Mouse (Mus musculus) limb, embryonic 12.5 days (tissue): ENCODE measurements at regions not wholly inside any gene's neighbourhood (a gene's known extent, or its start where the extent isn't known, plus 50 kb on each side); places are given as distances from the start of the nearest gene placed in this dataset.

Experiments
- ATAC-seq: fragments of 200-750 bp; cut with Nextera tagmentation; 2 replicates; pipeline ENCODE4 v1.8.0; 2017; ENCODE audit warnings: low read depth, moderate TSS enrichment; ENCODE audit not compliant: insufficient number of reproducible peaks, insufficient read depth, low FRiP score, low TSS enrichment
- H3K27ac ChIP-seq: fragments of 300-500 bp; sonication (generic); 2 replicates; pipeline ENCODE4 v1.5.1; 2016; ENCODE audit warnings: mild to moderate bottlenecking, moderate library complexity
- H3K27me3 ChIP-seq: fragments of 300-500 bp; sonication (generic); 2 replicates; pipeline ENCODE4 v1.6.1; 2016; ENCODE audit warnings: mild to moderate bottlenecking, moderate library complexity
- H3K36me3 ChIP-seq: fragments of 300-500 bp; sonication (generic); 2 replicates; pipeline ENCODE4 v1.6.1; 2016; ENCODE audit warnings: mild to moderate bottlenecking, moderate library complexity
- H3K4me1 ChIP-seq: fragments of 300-500 bp; sonication (generic); replicated peaks from 2 replicates; pipeline ENCODE4 v1.6.1; 2016
- H3K4me2 ChIP-seq: fragments of 300-500 bp; sonication (generic); 2 replicates; pipeline ENCODE4 v1.6.1; 2016; ENCODE audit warnings: mild to moderate bottlenecking, moderate library complexity
- H3K4me3 ChIP-seq: fragments of 300-500 bp; sonication (generic); replicated peaks from 2 replicates; pipeline ENCODE4 v1.5.1; 2016; ENCODE audit warnings: mild to moderate bottlenecking
- H3K9ac ChIP-seq: fragments of 300-500 bp; sonication (generic); replicated peaks from 2 replicates; pipeline ENCODE4 v1.6.1; 2016; ENCODE audit warnings: mild to moderate bottlenecking, moderate library complexity
- H3K9me3 ChIP-seq: fragments of 300-500 bp; sonication (generic); 2 replicates; pipeline ENCODE4 v1.6.1; 2016; ENCODE audit warnings: mild to moderate bottlenecking, moderate library complexity
- WGBS: fragments of 180-500 bp; shearing (Covaris S2); methylation state at CpG from one replicate; pipeline ENCODE4 v1.1.7; 2016; 5-methylcytosine and 5-hydroxymethylcytosine counted together

- no peaks in the 10 kb centered on the region for H3K4me1 ChIP-seq
- H3K27ac ChIP-seq, result no peak overlapping the region
- no peak overlapping the region for H3K9ac ChIP-seq
- H3K4me2 ChIP-seq, result no peak overlapping the region
- no peaks in the 10 kb centered on the region for H3K9me3 ChIP-seq
- H3K4me3 ChIP-seq, result no peak overlapping the region
- WGBS, result 84% methylated on average over 3 of the region's 3 CpGs
- H3K36me3 ChIP-seq, result no peaks in the 10 kb centered on the region
- ATAC-seq, result no peak
- no peaks in the 10 kb centered on the region for H3K27me3 ChIP-seq
Measured at GRCm38 (mm10) chr15:62086037-62086436, 1163.2 kb upstream of the A1bg start.

GRCm38 (mm10) chr15:62083347-62083746 lies 1160.5 kb upstream of the A1bg start:
- no peaks in the 10 kb centered on the region for H3K36me3 ChIP-seq
- H3K9me3 ChIP-seq, result no peaks in the 10 kb centered on the region
- no peaks in the 10 kb centered on the region for H3K4me1 ChIP-seq
- no peak overlapping the region for H3K4me2 ChIP-seq
- H3K4me3 ChIP-seq, result no peak overlapping the region
- ATAC-seq, result no peak
- no peak overlapping the region for H3K27ac ChIP-seq
- no peaks in the 10 kb centered on the region for H3K27me3 ChIP-seq
- 91% methylated on average over 3 of the region's 3 CpGs for WGBS
- H3K9ac ChIP-seq, result no peak overlapping the region

- Histone ChIP-seq H3K4me3 (no peak overlapping the region), H3K4me2 (no peak overlapping the region), H3K9me3 (no peaks in the 10 kb centered on the region), H3K9ac (no peak overlapping the region), H3K27me3 (no peaks in the 10 kb centered on the region), H3K36me3 (no peaks in the 10 kb centered on the region), H3K4me1 (no peaks in the 10 kb centered on the region), H3K27ac (no peak overlapping the region)
- 93% methylated on average over 2 of the region's 2 CpGs for WGBS
- no peak for ATAC-seq
Measured at GRCm38 (mm10) chr15:62082539-62082938, 1159.7 kb upstream of the A1bg start.

- H3K36me3 ChIP-seq, result no peaks in the 10 kb centered on the region
- H3K27me3 ChIP-seq, result no peaks in the 10 kb centered on the region
- no peaks in the 10 kb centered on the region for H3K4me1 ChIP-seq
- no peak overlapping the region for H3K9ac ChIP-seq
- H3K9me3 ChIP-seq, result no peaks in the 10 kb centered on the region
- no peak overlapping the region for H3K27ac ChIP-seq
- ATAC-seq, result no peak
- no peak overlapping the region for H3K4me2 ChIP-seq
- WGBS, result 80% methylated on average over 9 of the region's 9 CpGs
- no peak overlapping the region for H3K4me3 ChIP-seq
Measured at GRCm38 (mm10) chr15:62079155-62080109, 1156.6 kb upstream of the A1bg start.

GRCm38 (mm10) chr15:62076552-62077234 lies 1153.9 kb upstream of the A1bg start:
- ATAC-seq, result no peak
- Histone ChIP-seq H3K9me3 (no peaks in the 10 kb centered on the region), H3K4me1 (no peaks in the 10 kb centered on the region; the same call in 1 of the 2 replicates), H3K36me3 (no peaks in the 10 kb centered on the region), H3K4me2 (no peak overlapping the region), H3K27ac (no peak overlapping the region), H3K9ac (no peak overlapping the region), H3K4me3 (no peak overlapping the region), H3K27me3 (no peaks in the 10 kb centered on the region)
- WGBS, result 90% methylated on average over 5 of the region's 5 CpGs

GRCm38 (mm10) chr15:62074735-62075134 lies 1151.9 kb upstream of the A1bg start:
- H3K36me3 ChIP-seq, result no peaks in the 10 kb centered on the region
- H3K9ac ChIP-seq, result no peak overlapping the region
- no peak overlapping the region for H3K4me3 ChIP-seq
- ATAC-seq, result no peak
- H3K9me3 ChIP-seq, result no peaks in the 10 kb centered on the region
- no peaks in the 10 kb centered on the region; the same call in 1 of the 2 replicates for H3K4me1 ChIP-seq
- WGBS, result 92% methylated on average over 4 of the region's 4 CpGs
- H3K4me2 ChIP-seq, result no peak overlapping the region
- H3K27me3 ChIP-seq, result no peaks in the 10 kb centered on the region
- no peak overlapping the region for H3K27ac ChIP-seq

- no peaks in the 10 kb centered on the region for H3K36me3 ChIP-seq
- H3K4me1 ChIP-seq, result no peaks in the 10 kb centered on the region; the same call in 1 of the 2 replicates
- no peak for ATAC-seq
- no peaks in the 10 kb centered on the region for H3K27me3 ChIP-seq
- no peak overlapping the region for H3K9ac ChIP-seq
- H3K27ac ChIP-seq, result no peak overlapping the region
- H3K4me3 ChIP-seq, result no peak overlapping the region
- H3K4me2 ChIP-seq, result no peak overlapping the region
- 98% methylated on average over 5 of the region's 5 CpGs for WGBS
- H3K9me3 ChIP-seq, result no peaks in the 10 kb centered on the region
Measured at GRCm38 (mm10) chr15:62073595-62073994, 1150.8 kb upstream of the A1bg start.

DNA sequence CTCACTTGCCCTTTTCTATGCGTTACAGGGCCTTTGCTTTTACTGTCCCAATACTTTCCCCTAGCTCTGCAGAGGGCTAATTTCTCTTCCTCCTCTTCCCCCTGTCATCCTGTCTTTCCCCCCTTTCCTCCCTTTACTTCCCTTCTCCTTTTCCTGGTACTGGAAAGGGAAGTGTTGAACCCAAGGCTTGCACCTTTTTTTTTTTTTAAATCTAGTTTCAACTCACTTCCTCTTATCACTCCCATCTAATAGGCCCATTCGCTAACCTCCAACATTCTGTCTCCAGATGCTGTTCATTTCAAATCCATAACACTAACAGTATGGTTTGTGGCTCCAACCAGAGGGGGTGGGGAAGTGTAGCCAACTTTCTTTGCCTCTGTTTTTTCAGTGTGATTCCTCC lies 1148.5 kb upstream of the A1bg start:
- peaks cover 13% of the 10 kb centered on the region; the same call in 1 of the 2 replicates for H3K4me1 ChIP-seq
- no peak overlapping the region for H3K9ac ChIP-seq
- H3K4me3 ChIP-seq, result no peak overlapping the region
- no peak overlapping the region for H3K27ac ChIP-seq
- no peaks in the 10 kb centered on the region for H3K9me3 ChIP-seq
- no peaks in the 10 kb centered on the region for H3K27me3 ChIP-seq
- WGBS, result 73% methylated on average over 2 of the region's 2 CpGs
- H3K36me3 ChIP-seq, result no peaks in the 10 kb centered on the region
- H3K4me2 ChIP-seq, result no peak overlapping the region
- ATAC-seq, result no peak

GRCm38 (mm10) chr15:62068422-62069160 lies 1145.8 kb upstream of the A1bg start:
- no peaks in the 10 kb centered on the region for H3K9me3 ChIP-seq
- WGBS, result 37% methylated on average over 11 of the region's 11 CpGs
- no peaks in the 10 kb centered on the region for H3K27me3 ChIP-seq
- H3K4me2 ChIP-seq, result no peak overlapping the region
- peaks cover 13% of the 10 kb centered on the region; the same call in 1 of the 2 replicates for H3K4me1 ChIP-seq
- no peak for ATAC-seq
- no peak overlapping the region for H3K27ac ChIP-seq
- H3K36me3 ChIP-seq, result no peaks in the 10 kb centered on the region
- H3K4me3 ChIP-seq, result no peak overlapping the region
- H3K9ac ChIP-seq, result no peak overlapping the region

- peaks cover 17% of the 10 kb centered on the region; the same call in 1 of the 2 replicates for H3K4me1 ChIP-seq
- H3K27me3 ChIP-seq, result no peaks in the 10 kb centered on the region
- WGBS, result 95% methylated on average over 3 of the region's 3 CpGs
- H3K9ac ChIP-seq, result no peak overlapping the region
- no peak overlapping the region for H3K27ac ChIP-seq
- no peak overlapping the region for H3K4me2 ChIP-seq
- ATAC-seq, result no peak
- no peaks in the 10 kb centered on the region for H3K9me3 ChIP-seq
- H3K36me3 ChIP-seq, result no peaks in the 10 kb centered on the region
- no peak overlapping the region for H3K4me3 ChIP-seq
Measured at GRCm38 (mm10) chr15:62064399-62064798, 1141.6 kb upstream of the A1bg start.

DNA sequence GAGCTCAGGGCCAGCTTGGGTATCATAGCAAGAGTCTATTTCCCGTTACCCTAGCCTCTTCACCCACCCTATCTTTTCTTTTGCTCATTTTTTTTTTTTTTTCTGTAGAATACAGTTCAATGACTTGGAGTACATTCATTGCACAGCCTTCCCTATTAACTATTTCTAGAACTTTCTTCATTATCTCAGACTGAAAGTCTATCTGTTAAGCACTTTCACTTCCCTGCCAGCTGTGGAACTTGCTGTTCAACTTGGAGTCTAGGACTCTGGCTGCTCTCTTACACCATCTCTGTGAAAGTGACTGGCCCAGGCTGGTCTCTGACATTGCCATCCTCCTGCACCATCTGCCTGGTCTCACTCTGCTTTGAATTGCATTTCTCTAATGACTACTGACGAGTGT lies 1134.6 kb upstream of the A1bg start:
- H3K4me2 ChIP-seq, result no peak overlapping the region
- no peaks in the 10 kb centered on the region for H3K36me3 ChIP-seq
- H3K9me3 ChIP-seq, result no peaks in the 10 kb centered on the region
- H3K4me3 ChIP-seq, result no peak overlapping the region
- no peak for ATAC-seq
- no peak overlapping the region for H3K9ac ChIP-seq
- no peak overlapping the region for H3K27ac ChIP-seq
- no peaks in the 10 kb centered on the region for H3K27me3 ChIP-seq
- 93% methylated on average over 2 of the region's 2 CpGs for WGBS
- H3K4me1 ChIP-seq, result peaks cover 9% of the 10 kb centered on the region
